Mouse (Mus musculus) urinary bladder, postnatal 25 days (tissue): ENCODE data around the gene Tnni2.

Experiments
- DNase-seq: peaks from one replicate; pipeline ENCODE4 v3.0.0; 2022; ENCODE audit warnings: low spot score

Gene Tnni2

DNA sequence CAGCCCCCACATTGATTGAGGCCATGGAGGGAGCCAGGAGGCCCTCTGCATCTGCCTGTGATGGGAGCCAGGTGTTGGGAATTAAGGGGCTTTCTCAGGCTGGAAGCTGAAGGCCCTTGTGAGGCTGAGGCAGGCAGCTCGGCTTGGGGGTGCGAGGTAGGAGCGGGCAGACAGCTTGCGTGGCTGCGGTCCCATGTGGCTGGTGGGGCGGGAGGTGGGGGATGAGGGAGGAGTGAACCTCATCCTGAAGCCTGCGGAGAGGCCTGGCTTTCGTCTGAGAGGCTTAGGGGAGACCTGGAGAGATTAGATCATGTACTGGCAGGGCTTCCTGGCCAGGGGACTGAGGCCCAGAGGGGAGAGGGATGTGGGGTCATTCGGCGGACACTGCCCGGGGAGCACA is 41.5 kb downstream of the Tnni2 start:
- DNase-seq: no peak

DNA sequence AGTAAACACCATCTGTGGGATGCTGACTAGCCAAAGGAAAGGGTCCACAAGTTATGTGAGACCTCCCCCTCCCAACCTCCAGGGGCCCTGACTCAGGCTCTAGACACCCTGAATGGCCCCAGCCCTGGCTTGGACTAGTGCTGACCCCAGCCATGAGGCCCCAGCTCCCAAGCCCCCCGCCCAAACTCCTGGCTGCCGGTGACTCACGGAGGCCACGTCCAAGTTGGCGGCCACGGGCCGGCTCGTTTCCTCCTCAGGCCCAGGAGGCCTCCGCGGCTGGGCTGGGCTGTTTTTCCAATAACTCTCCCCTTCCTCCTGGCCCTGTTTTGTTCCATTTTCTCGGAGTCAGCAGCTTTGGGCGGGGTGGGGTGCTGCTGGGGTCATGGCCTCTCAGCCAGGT is 43.2 kb downstream of the Tnni2 start:
- no peak for DNase-seq

DNA sequence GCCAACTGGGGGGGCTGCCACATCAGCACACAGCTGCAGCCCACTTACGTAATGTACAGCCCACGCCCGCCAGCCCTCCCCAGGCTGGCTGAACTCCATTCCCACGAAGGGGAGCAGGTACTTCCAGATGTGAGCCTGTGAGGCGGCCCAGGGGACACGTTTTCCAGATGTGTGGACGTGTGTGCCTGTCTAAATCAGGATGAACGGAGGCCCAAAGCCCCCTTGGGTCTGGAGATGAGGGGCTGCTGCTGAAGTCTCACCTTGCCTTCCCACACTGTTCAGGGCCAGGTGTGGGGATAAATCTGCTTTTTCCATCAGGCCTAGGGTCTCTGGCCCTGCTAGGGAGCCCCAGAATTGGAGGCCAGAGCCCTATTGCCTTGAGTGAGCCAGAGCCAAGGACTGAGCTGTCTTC is 45.1 kb downstream of the Tnni2 start:
- DNase-seq: peak; percentile 14

DNA sequence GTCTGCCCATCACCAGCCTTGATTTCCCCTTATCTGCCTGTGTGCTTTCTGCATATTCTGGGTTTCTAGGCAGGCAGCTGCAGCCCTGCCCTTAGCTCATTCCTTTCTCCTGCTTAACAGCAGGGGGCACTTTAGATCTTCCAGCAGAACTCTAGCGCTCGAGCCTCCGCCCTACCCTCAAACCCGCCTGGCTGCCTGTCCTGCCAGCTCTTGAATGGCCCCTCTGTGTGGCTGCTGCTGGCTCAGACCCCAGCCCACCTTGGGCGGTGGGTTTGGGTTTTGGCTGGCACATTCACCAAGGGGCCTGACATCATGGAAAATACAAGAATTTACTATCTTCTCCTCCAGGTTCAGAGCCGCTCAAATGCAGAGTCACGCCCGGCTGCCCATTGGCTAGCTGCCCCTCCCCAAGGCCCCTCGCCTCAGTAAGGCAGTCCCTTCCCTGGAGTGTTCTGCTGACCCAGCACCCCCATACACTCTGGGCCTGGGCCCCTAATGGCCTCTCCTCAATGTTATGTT is 45.8 kb downstream of the Tnni2 start:
- peak; percentile 33 for DNase-seq

DNA sequence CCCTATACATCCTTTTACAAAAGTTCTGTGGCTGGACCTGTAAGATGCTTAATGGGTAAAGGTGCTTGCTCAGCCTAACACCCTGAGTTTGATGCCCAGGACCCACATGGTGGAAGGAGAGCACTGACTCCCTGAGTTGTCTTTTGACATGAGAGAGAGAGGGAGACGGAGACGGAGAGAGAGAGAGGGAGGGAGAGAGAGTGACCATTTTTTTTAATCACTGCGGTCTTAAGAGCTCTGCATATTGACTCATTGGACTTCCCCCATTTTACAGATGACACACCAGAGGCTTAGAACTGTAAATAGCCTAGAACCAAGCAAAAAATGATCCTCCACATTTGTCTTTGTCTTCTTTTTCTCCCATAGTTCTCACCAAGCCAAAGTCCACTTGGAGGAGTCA is 46.4 kb downstream of the Tnni2 start:
- DNase-seq: no peak

DNA sequence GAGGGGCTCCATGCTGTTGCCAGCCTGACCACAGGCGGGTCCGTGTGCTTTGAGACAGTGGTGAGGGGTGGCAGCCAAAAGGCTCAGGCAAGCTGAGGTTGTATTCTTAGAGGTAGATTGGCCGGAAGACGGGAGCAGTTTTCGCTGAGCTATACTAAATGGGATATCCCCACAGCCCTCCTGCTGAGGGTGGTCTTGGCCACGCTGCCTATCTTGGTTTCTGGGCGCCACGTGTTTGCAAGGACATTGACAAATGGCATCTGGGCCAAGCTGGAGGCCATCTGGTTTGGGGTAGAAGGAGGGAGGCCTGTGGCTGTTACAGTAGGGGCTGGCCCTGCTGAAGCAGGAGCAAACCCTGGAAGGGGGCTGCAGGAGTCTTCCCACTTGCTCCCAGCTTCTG is 51.9 kb downstream of the Tnni2 start:
- no peak for DNase-seq
